Mouse (Mus musculus) embryonic facial prominence, embryonic 13.5 days (tissue): ENCODE measurements around the gene Meltf. TPM values are rescaled to one million over a fixed set of nuclear protein-coding genes. Genes with fewer than 3 reads are reported as not detected.
A peak's percentile ranks its signal among the peaks of the same experiment; 100 is the strongest.

ENCODE experiments used
- ATAC-seq: fragments of 200-750 bp; cut with Nextera tagmentation; 2 replicates; pipeline ENCODE4 v1.8.0; 2017; ENCODE audit warnings: low read depth; ENCODE audit not compliant: insufficient number of reproducible peaks, insufficient read depth, low FRiP score, low TSS enrichment
- H3K27ac ChIP-seq: fragments of 300-500 bp; sonication (generic); 2 replicates; pipeline ENCODE4 v1.5.1; 2015; ENCODE audit warnings: moderate library complexity, mild to moderate bottlenecking, inconsistent platforms
- H3K27me3 ChIP-seq: fragments of 300-500 bp; sonication (generic); 2 replicates; pipeline ENCODE4 v1.6.1; 2015; ENCODE audit warnings: mild to moderate bottlenecking, inconsistent platforms
- H3K36me3 ChIP-seq: fragments of 300-500 bp; sonication (generic); 2 replicates; pipeline ENCODE4 v1.6.1; 2015; ENCODE audit warnings: mild to moderate bottlenecking, inconsistent platforms
- H3K4me1 ChIP-seq: fragments of 300-500 bp; sonication (generic); 2 replicates; pipeline ENCODE4 v1.6.1; 2015; ENCODE audit warnings: inconsistent platforms
- H3K4me2 ChIP-seq: fragments of 300-500 bp; sonication (generic); 2 replicates; pipeline ENCODE4 v1.6.1; 2015; ENCODE audit warnings: moderate library complexity, mild to moderate bottlenecking, inconsistent platforms
- H3K4me3 ChIP-seq: fragments of 300-500 bp; sonication (generic); 2 replicates; pipeline ENCODE4 v1.5.1; 2015; ENCODE audit warnings: mild to moderate bottlenecking, inconsistent platforms
- H3K9ac ChIP-seq: fragments of 300-500 bp; sonication (generic); 2 replicates; pipeline ENCODE4 v1.6.1; 2015; ENCODE audit warnings: mild to moderate bottlenecking, inconsistent platforms
- H3K9me3 ChIP-seq: fragments of 300-500 bp; sonication (generic); 2 replicates; pipeline ENCODE4 v1.6.1; 2016; ENCODE audit warnings: inconsistent platforms
- WGBS: fragments of 180-500 bp; shearing (Covaris S2); methylation state at CpG from one replicate; pipeline ENCODE4 v1.1.7; 2015; ENCODE audit warnings: mixed read lengths; 5-methylcytosine and 5-hydroxymethylcytosine counted together
- polyA plus RNA-seq: library from polyadenylated mRNA; unstranded; fragments of >200 nt; fragmentation: Nextera tagmentation; extraction: Ambion mirVana; gene quantifications from 2 replicates; pipeline ENCODE4 v1.2.1, GENCODE M21; 2015

Gene Meltf
- polyA plus RNA-seq, 1 experiment from 2014 or later, result 1.3 TPM

GRCm38 (mm10) chr16:31918248-31918724 is 39.7 kb downstream of the Meltf start:
- ATAC-seq, result 0 out of 2 replicates have a peak, but pooled peaks have one; percentile 15

DNA sequence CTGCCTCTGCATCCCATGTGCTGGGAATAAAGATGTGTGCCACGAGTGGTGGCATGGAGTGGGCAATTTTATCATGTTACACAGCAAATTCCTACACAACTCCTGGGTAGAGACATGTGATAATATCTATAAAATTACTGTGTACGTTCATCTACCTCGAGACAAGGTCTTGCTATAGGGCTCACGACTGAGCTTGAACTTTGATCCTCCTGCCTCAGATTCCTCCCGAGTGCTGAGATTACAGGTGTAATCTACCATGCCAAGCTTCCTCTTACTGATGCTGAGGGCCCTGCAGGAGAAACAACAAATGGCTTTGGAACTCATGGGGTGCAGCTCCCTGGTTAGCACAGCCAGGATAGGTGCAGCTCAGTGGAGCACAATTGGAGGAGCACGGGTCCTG is 45.8 kb downstream of the Meltf start:
- Histone ChIP-seq H3K36me3 (no peaks in the 10 kb centered on the region), H3K9ac (no peak overlapping the region), H3K4me1 (no peaks in the 10 kb centered on the region), H3K27me3 (no peaks in the 10 kb centered on the region), H3K4me2 (no peak overlapping the region), H3K9me3 (no peaks in the 10 kb centered on the region), H3K4me3 (no peak overlapping the region), H3K27ac (no peak overlapping the region)
- 79% methylated on average over 6 of the region's 6 CpGs for WGBS
- no peak for ATAC-seq

More at GRCm38 (mm10) chr16:31918248-31918724, 39.7 kb downstream of the Meltf start:
- WGBS, result 2% methylated on average over 14 of the region's 14 CpGs
- Histone ChIP-seq H3K27me3 (no peaks in the 10 kb centered on the region), H3K9ac (0 out of 2 replicates have a peak overlapping the region, but pooled peaks have one; percentile 32), H3K4me1 (peaks cover 3% of the 10 kb centered on the region; the same call in 1 of the 2 replicates), H3K27ac (no peak overlapping the region), H3K9me3 (no peaks in the 10 kb centered on the region), H3K4me3 (no peak overlapping the region), H3K4me2 (peak overlapping the region; percentile 29), H3K36me3 (no peaks in the 10 kb centered on the region)

- Histone ChIP-seq H3K4me2 (no peak overlapping the region), H3K36me3 (no peaks in the 10 kb centered on the region), H3K4me3 (no peak overlapping the region), H3K27ac (no peak overlapping the region), H3K27me3 (no peaks in the 10 kb centered on the region), H3K9me3 (no peaks in the 10 kb centered on the region), H3K4me1 (no peaks in the 10 kb centered on the region), H3K9ac (no peak overlapping the region)
- 77% methylated on average over 6 of the region's 6 CpGs for WGBS
- no peak for ATAC-seq
These were observed 47.5 kb downstream of the Meltf start for GRCm38 (mm10) chr16:31926091-31926490.

GRCm38 (mm10) chr16:31926547-31927182 is 48.1 kb downstream of the Meltf start:
- Histone ChIP-seq H3K9ac (no peak overlapping the region), H3K4me3 (no peak overlapping the region), H3K27me3 (no peaks in the 10 kb centered on the region; the same call in 1 of the 2 replicates), H3K27ac (no peak overlapping the region), H3K36me3 (no peaks in the 10 kb centered on the region), H3K9me3 (no peaks in the 10 kb centered on the region), H3K4me2 (no peak overlapping the region), H3K4me1 (no peaks in the 10 kb centered on the region)
- 72% methylated on average over 13 of the region's 13 CpGs for WGBS
- ATAC-seq, result no peak

DNA sequence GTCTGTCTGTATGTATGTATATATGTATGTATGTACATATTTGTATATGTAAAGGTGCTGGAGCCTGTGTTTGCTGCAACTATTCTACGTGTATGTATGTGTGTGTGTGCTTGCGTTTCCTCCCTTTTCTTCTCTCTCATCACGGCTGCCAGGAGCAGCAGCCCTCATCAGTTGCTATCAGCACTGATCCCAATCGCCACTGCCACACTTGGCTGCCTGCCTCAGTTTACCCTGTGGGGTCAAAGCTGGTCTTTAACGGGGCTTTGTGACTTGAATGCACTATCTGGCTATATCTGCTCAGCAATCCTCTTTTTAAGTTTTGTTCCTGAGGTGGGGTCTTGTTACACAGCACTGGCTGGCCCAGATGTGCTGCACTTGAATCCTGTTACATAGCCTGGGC is 48.8 kb downstream of the Meltf start:
- H3K36me3 ChIP-seq, result no peaks in the 10 kb centered on the region
- no peaks in the 10 kb centered on the region for H3K9me3 ChIP-seq
- no peak for ATAC-seq
- H3K27ac ChIP-seq, result no peak overlapping the region
- no peak overlapping the region for H3K9ac ChIP-seq
- H3K4me3 ChIP-seq, result no peak overlapping the region
- H3K4me2 ChIP-seq, result no peak overlapping the region
- H3K4me1 ChIP-seq, result no peaks in the 10 kb centered on the region
- H3K27me3 ChIP-seq, result no peaks in the 10 kb centered on the region; the same call in 1 of the 2 replicates
- WGBS, result 75% methylated on average over 5 of the region's 5 CpGs

- Histone ChIP-seq H3K9me3 (no peaks in the 10 kb centered on the region), H3K4me1 (peaks cover 28% of the 10 kb centered on the region), H3K4me2 (peak overlapping the region; percentile 20; the same call in 1 of the 2 replicates), H3K4me3 (no peak overlapping the region), H3K36me3 (no peaks in the 10 kb centered on the region), H3K27ac (no peak overlapping the region), H3K27me3 (peaks cover 36% of the 10 kb centered on the region), H3K9ac (no peak overlapping the region)
- 55% methylated on average over 17 of the region's 17 CpGs for WGBS
- ATAC-seq, result no peak
These were observed 52.7 kb downstream of the Meltf start for GRCm38 (mm10) chr16:31931330-31931729.

DNA sequence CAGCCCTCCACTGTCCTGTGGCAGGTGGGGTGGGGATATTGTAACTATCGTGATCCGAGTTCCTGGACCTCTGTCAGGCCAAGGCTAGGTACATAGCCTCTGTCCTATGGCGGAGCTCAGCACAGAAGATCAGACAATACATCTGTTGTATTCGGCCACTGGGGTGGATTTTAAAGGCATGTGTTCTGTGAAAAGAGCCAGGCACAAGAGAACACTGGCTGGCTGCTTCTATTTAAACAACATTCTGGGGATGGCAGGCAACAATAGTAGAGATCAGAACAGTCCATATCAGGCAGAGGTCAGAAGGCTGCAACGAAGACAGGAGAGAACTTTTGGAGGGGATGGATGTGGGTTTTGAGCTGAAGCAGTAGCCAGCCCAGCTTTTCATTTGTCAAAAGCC is 53.6 kb downstream of the Meltf start:
- no peak overlapping the region for H3K4me3 ChIP-seq
- no peaks in the 10 kb centered on the region for H3K36me3 ChIP-seq
- no peak for ATAC-seq
- peak overlapping the region; percentile 94; the same call in 1 of the 2 replicates for H3K4me2 ChIP-seq
- no peak overlapping the region for H3K9ac ChIP-seq
- no peak overlapping the region for H3K27ac ChIP-seq
- H3K9me3 ChIP-seq, result no peaks in the 10 kb centered on the region
- peaks cover 28% of the 10 kb centered on the region for H3K4me1 ChIP-seq
- peaks cover 45% of the 10 kb centered on the region for H3K27me3 ChIP-seq
- 55% methylated on average over 5 of the region's 5 CpGs for WGBS

DNA sequence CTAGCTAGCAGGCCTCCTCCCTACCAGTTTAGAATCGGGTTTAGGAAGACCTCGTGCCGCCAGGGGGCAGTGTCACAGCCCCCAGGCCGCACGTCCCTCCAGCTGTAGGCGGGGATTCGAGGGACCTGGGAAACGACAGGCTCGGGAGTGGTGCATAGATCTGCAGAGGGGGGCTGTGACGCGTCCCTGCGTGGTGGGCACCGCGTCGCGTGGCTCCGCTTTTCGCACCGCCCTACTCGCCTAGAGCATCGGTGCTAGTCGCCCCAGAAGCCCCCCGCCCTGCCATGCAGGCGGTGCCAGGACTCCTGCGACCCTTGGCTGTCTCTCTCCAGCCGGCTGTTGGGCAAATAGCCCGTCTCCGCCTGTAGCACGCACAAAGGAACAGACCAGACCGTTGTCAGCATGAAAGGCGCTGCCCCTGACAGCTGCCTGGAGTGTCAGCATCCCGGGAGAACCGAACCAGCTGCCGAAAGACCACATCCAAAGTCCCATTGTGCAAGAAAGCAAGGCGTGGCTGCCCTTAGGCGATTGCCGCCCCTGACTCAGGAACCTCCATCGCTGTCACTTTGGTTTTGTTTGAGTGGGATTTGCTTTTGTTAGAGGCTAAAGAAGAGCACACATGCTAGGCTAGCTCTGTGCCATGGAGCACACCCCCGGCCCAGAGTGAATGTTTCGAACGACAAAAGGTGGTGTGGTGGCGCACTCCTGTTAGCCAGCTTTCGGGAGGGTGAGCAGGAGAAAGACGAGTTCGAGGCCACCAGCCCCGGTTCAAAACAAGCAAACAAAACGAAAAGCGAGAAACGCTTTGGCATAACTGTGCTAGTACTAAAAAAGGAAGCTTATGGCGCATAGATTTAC is 54.5 kb downstream of the Meltf start:
- peaks cover 28% of the 10 kb centered on the region for H3K4me1 ChIP-seq
- WGBS, result under 1% methylated on average over 50 of the region's 50 CpGs
- H3K4me3 ChIP-seq, result peak overlapping the region; percentile 55
- H3K27ac ChIP-seq, result 0 out of 2 replicates have a peak overlapping the region, but pooled peaks have one; percentile 34
- peak overlapping the region; percentile 94 for H3K4me2 ChIP-seq
- peak; percentile 82 for ATAC-seq
- peak overlapping the region; percentile 72 for H3K9ac ChIP-seq
- no peaks in the 10 kb centered on the region for H3K9me3 ChIP-seq
- H3K36me3 ChIP-seq, result no peaks in the 10 kb centered on the region
- peaks cover 50% of the 10 kb centered on the region for H3K27me3 ChIP-seq

DNA sequence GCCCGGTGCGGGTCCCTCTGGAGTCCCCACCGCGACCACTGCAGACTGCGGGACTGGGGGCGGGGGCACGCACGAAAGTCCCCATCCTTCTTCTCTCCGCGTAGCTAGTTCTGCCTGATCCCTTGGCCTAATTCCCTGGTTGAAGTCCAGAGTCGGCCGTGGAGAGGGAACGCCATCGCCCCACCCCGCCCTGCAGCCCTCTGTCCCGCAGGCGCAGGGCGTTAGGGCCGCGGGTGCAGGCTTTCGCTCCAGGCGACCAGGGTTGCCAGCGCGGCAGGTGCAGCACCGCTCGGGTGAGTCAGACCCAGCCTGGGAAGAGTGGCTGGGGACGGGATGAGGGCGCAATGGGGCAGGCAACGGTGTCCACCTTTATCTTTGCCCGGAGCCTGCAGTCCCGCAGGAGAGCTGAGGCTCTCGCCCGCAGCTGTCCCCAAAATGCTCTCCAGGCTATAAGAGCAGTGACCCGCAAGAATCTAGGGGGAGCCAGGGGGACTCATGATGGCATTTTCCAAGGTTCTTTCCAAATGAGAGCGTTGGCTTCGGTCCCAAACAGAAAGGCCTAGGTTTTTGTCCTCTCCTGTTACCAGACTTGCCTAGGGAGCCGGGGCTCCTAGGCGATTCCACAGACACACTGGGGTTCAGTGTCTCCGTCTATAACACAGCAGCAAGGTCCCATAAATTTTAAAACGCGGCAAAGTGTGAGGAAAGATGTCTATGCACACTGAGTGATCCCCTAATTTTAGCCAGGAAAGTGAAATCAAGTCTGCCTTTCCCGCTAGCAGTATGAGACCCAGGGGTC is 55.3 kb downstream of the Meltf start, which contains the start of gene Pigz:
Pigz (plus strand) TSS at position 101 of the 799 bp plus-strand sequence.
- peaks cover 28% of the 10 kb centered on the region for H3K4me1 ChIP-seq
- peak within 1 kb of the TSS; percentile 55 for H3K4me3 ChIP-seq
- ATAC-seq, result no peak
- peak within 1 kb of the TSS; percentile 72 for H3K9ac ChIP-seq
- 6% methylated on average over 42 of the region's 42 CpGs for WGBS
- peaks cover 50% of the 10 kb centered on the region for H3K27me3 ChIP-seq
- peak within 1 kb of the TSS; percentile 94 for H3K4me2 ChIP-seq
- no peaks in the 10 kb centered on the region for H3K36me3 ChIP-seq
- H3K9me3 ChIP-seq, result no peaks in the 10 kb centered on the region
- H3K27ac ChIP-seq, result 0 out of 2 replicates have a peak within 1 kb of the TSS, but pooled peaks have one; percentile 34

DNA sequence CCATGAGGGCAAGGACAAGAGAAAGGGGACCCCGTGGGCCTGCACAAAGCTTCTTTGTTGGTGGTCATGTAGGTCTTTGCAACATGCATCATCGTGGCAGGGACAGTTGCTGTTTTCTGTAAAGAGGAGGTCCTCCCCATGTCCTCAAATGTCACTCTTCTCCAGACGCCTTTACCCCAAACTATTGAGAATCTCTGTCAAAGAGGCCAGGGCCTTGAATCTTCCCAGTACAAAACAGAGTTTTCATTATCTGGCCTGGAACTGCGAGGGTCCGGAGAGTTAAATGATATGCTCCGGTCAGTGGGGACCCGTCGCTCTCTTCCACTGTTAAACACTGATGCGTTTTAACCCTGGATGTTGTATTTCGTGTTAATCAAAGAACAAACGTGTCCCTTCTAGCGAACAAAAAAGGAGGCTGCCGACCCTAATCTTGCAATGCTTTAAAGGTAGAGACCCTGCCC is 56.0 kb downstream of the Meltf start:
- no peak for ATAC-seq
- H3K4me3 ChIP-seq, result peak overlapping the region; percentile 55
- H3K4me2 ChIP-seq, result peak overlapping the region; percentile 63
- peak overlapping the region; percentile 54; the same call in 1 of the 2 replicates for H3K9ac ChIP-seq
- peaks cover 50% of the 10 kb centered on the region for H3K27me3 ChIP-seq
- H3K9me3 ChIP-seq, result no peaks in the 10 kb centered on the region
- 15% methylated on average over 13 of the region's 13 CpGs for WGBS
- peaks cover 28% of the 10 kb centered on the region for H3K4me1 ChIP-seq
- no peak overlapping the region for H3K27ac ChIP-seq
- H3K36me3 ChIP-seq, result no peaks in the 10 kb centered on the region
